Comparison of ENCODE assay signal across 11 mouse cellular contexts in genomic region chr4:131695941-131696912, GRCm38 (mm10).
DNase-seq lines count a peak whose midpoint lies in the region; ATAC-seq lines count a peak whose summit lies in the region.
"Had no signal": no experiment of that assay in that cellular context is flagged by ENCODE, and none has a peak within 500 bp of the region (broad histone marks: within the 10 kb centered on the region; RNA-seq: fewer than 3 reads in every experiment).

No protein-coding gene starts in this region.

- no peak for ATAC-seq in heart, embryonic 11.5 days (replicated peaks; ENCODE audit: insufficient number of reproducible peaks, low FRiP score, low TSS enrichment)
- ATAC-seq in intestine, embryonic 16.5 days = peak; percentile 96
- ATAC-seq: liver, postnatal 0 days had no signal

- no peaks in the 10 kb centered on the region for H3K36me3 ChIP-seq in heart, embryonic 10.5 days
- no peaks in the 10 kb centered on the region for H3K36me3 ChIP-seq in heart, embryonic 11.5 days (ENCODE audit: control insufficient read depth, insufficient read depth, low read length)
- H3K36me3 ChIP-seq in intestine, embryonic 16.5 days (ENCODE audit: control insufficient read depth, insufficient read depth, low read length) = no peaks in the 10 kb centered on the region

- no peak overlapping the region for H3K4me2 ChIP-seq in heart, embryonic 11.5 days
- peak overlapping the region; percentile 31 for H3K4me2 ChIP-seq in intestine, embryonic 16.5 days (ENCODE audit: low read depth, low read length)

- H3K27me3 ChIP-seq in heart, embryonic 10.5 days (ENCODE audit: insufficient read depth, poor library complexity, severe bottlenecking) = no peaks in the 10 kb centered on the region
- no peaks in the 10 kb centered on the region for H3K27me3 ChIP-seq in heart, embryonic 11.5 days (ENCODE audit: control insufficient read depth, insufficient read depth, low read length)
- H3K27me3 ChIP-seq in intestine, embryonic 16.5 days (replicated peaks; ENCODE audit: control insufficient read depth, insufficient read depth, low read length) = no peaks in the 10 kb centered on the region

- H3K4me3 ChIP-seq in heart, embryonic 10.5 days = no peak overlapping the region
- no peak overlapping the region for H3K4me3 ChIP-seq in heart, embryonic 11.5 days (ENCODE audit: low read depth, low read length)
- peak overlapping the region; percentile 12; the same call in 1 of the 2 replicates for H3K4me3 ChIP-seq in intestine, embryonic 16.5 days (ENCODE audit: low read length)
- H3K4me3 ChIP-seq: myocyte had no signal

- no peak overlapping the region for H3K9ac ChIP-seq in heart, embryonic 11.5 days (ENCODE audit: low read depth, low read length)
- 0 out of 2 replicates have a peak overlapping the region, but pooled peaks have one; percentile 27 for H3K9ac ChIP-seq in intestine, embryonic 16.5 days (ENCODE audit: low read depth, low read length)
- H3K9ac ChIP-seq: liver, postnatal 0 days had no signal

- no peaks in the 10 kb centered on the region for H3K9me3 ChIP-seq in heart, embryonic 10.5 days
- H3K9me3 ChIP-seq in heart, embryonic 11.5 days (replicated peaks; ENCODE audit: control insufficient read depth, low read length) = no peaks in the 10 kb centered on the region
- H3K9me3 ChIP-seq in intestine, embryonic 16.5 days (ENCODE audit: control insufficient read depth, low read length) = no peaks in the 10 kb centered on the region

- H3K27ac ChIP-seq in heart, embryonic 10.5 days = 0 out of 2 replicates have a peak overlapping the region, but pooled peaks have one; percentile 11
- no peak overlapping the region for H3K27ac ChIP-seq in heart, embryonic 11.5 days (ENCODE audit: low read depth, low read length)
- peak overlapping the region; percentile 76 for H3K27ac ChIP-seq in intestine, embryonic 16.5 days (ENCODE audit: low read length)

- DNase-seq in heart, embryonic 10.5 days (ENCODE audit: low spot score) = no peak
- DNase-seq in A20 (ENCODE audit: low read depth, low spot score) = peak; percentile 78
- DNase-seq in left cerebral cortex, postnatal 14 days (ENCODE audit: low spot score in 2 of 2) = peak; percentile 37 to 60
- no peak for DNase-seq in embryo, embryonic 11 days
- no peak for DNase-seq in heart, adult 9 months (ENCODE audit: low spot score in 2 of 2)
- no peak for DNase-seq in gastrocnemius, postnatal 14 days
- DNase-seq: cerebellum, postnatal 25 days; liver, postnatal 0 days had no signal

- 69% methylated on average over 26 of the region's 26 CpGs for WGBS in heart, embryonic 10.5 days
- 65% methylated on average over 26 of the region's 26 CpGs for WGBS in heart, embryonic 11.5 days (ENCODE audit: insufficient replicate concordance)
- 33% methylated on average over 26 of the region's 26 CpGs for WGBS in intestine, embryonic 16.5 days

- intact Hi-C loops in left cerebral cortex, postnatal 14 days (cut with DNase I) = no loop called here
- intact Hi-C loops in gastrocnemius, postnatal 14 days (cut with DNase I; ENCODE audit: low total_unique reads) = no loop called here

- H3K4me1 ChIP-seq in heart, embryonic 10.5 days = no peaks in the 10 kb centered on the region; the same call in 1 of the 2 replicates
- H3K4me1 ChIP-seq in heart, embryonic 11.5 days (ENCODE audit: control insufficient read depth, insufficient read depth, low read length) = no peaks in the 10 kb centered on the region
- peaks cover 11% of the 10 kb centered on the region for H3K4me1 ChIP-seq in intestine, embryonic 16.5 days (ENCODE audit: control insufficient read depth, insufficient read depth, low read length)

Comparison
In these comparisons a context has a peak if more than half of its experiments do, and no peak if none do; other contexts are left out.
1. DNase-seq: peak in A20 (single experiment) and left cerebral cortex, postnatal 14 days (2 of 2); none in heart, embryonic 10.5 days (single experiment), embryo, embryonic 11 days (single experiment), heart, adult 9 months (0 of 2) and gastrocnemius, postnatal 14 days (single experiment).